Mouse (Mus musculus) CH12F3 (cell line): ENCODE data around the gene Ptprk.

Experiments used
- in situ Hi-C: fragments of 300-500 bp; cut with MboI; formaldehyde crosslinking; loops from 2 replicates; pipeline ENCODE4 v1.14.3; 2020; ENCODE audit warnings: low sequenced_read_pairs

Ptprk gene

GRCm38 (mm10) chr10:28112826-28113589, 38.4 kb downstream of the Ptprk start:
- in situ Hi-C loops, result no loop called here

DNA sequence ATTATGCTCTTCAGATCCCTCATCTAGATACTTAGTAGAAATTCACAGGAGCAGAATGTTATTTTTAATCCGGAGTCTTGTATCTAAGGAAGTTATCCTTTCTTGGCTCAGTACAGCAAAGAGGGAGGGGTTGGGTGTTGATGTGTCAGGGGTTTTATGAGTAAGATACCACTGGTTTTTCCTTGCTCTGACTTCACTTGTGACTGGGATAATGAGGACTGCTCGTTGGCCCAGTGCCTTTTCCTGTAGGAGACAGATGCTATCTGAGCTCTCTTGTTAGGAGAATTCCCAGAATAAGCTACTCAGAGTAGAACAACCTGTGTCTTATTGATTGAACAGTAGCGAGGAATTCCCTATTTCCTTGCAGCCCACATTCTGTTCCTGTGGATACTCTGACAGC, 39.3 kb downstream of the Ptprk start:
- in situ Hi-C loops, result no loop called here

DNA sequence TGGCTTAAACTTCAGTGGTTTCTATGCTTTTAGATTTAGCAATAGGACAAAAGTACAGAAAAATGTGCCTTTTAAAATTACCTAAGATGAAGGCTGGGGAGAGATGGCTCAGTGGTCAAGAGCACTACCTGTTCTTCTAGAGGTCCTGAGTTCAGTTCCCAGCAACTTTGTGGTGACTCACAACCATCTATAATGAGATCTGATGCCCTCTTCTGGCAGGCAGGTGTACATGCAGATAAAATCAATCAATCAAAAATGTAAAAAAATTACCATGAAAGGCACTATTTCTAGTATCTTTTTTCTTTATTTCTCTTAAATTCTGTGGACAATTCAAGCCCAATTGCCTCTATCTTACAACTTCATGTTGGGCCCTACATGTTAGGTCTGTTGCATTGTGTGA, 42.4 kb downstream of the Ptprk start:
- in situ Hi-C loops, result no loop called here

GRCm38 (mm10) chr10:28118783-28119365, 44.3 kb downstream of the Ptprk start:
- in situ Hi-C loops, result no loop called here

DNA sequence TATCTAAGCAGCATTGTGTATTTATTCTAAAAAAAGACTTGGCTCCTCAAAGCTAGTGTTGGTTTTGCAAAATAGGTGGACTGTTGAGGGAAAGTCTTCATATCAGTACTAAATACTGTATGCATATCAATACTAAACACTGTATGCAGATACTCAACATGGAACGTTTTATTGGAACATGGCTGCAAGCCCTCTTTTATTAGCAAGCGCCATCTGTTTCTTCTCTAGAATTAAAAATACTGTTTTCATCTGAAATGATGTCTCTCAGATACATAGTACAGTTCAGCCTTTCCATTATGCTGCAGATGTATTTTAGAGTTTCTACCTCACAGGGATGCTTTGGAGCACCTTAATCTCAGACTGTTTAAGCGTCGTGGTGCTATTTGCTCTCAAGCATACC, 49.3 kb downstream of the Ptprk start:
- in situ Hi-C loops, result no loop called here

- in situ Hi-C loops, result no loop called here
These were observed 53.4 kb downstream of the Ptprk start for GRCm38 (mm10) chr10:28128011-28128410.

DNA sequence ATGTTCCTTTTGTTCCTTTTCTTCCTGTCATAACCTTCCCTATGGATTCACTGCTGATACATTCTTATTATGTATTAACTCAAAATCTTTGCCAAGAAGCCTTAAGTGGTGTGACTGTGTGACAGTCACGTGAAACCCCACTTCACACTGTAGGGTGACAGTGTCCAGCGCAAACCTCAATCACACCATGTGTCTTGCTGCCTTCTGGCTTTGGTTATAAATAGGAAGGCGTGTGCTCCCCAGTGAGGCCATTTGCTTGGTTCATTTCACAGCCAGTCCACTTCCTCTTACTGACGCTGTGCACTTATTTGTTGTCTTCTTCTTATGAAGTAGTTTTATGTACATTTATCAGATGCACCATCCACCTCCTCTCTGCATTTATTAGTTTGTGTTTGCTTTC, 53.8 kb downstream of the Ptprk start:
- in situ Hi-C loops, result no loop called here

- in situ Hi-C loops, result no loop called here
These were observed 55.8 kb downstream of the Ptprk start for GRCm38 (mm10) chr10:28130422-28130821.

GRCm38 (mm10) chr10:28133770-28134169, 59.1 kb downstream of the Ptprk start:
- in situ Hi-C loops, result no loop called here

- in situ Hi-C loops, result no loop called here
These were observed 63.8 kb downstream of the Ptprk start for GRCm38 (mm10) chr10:28138399-28138798.

DNA sequence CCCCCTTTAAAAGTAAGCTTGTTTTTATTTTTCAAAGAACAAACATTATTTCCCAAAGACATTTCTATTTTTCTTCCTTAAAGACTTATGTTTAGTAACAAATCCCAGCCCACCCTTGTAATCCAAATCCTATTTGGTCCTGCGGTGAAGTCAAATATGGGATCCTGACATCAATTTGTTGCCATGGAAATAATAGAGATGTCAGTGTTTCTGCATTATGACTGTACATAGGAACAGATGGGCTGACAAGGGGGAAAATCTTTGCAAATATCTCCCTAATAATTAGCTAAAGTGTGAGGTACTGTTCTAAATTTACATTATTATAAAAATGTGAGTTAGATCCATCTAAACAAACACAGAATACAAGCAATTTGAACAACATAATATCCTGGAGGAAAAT, 69.8 kb downstream of the Ptprk start:
- in situ Hi-C loops, result no loop called here

- in situ Hi-C loops, result no loop called here
These were observed 70.7 kb downstream of the Ptprk start for GRCm38 (mm10) chr10:28145326-28145725.

DNA sequence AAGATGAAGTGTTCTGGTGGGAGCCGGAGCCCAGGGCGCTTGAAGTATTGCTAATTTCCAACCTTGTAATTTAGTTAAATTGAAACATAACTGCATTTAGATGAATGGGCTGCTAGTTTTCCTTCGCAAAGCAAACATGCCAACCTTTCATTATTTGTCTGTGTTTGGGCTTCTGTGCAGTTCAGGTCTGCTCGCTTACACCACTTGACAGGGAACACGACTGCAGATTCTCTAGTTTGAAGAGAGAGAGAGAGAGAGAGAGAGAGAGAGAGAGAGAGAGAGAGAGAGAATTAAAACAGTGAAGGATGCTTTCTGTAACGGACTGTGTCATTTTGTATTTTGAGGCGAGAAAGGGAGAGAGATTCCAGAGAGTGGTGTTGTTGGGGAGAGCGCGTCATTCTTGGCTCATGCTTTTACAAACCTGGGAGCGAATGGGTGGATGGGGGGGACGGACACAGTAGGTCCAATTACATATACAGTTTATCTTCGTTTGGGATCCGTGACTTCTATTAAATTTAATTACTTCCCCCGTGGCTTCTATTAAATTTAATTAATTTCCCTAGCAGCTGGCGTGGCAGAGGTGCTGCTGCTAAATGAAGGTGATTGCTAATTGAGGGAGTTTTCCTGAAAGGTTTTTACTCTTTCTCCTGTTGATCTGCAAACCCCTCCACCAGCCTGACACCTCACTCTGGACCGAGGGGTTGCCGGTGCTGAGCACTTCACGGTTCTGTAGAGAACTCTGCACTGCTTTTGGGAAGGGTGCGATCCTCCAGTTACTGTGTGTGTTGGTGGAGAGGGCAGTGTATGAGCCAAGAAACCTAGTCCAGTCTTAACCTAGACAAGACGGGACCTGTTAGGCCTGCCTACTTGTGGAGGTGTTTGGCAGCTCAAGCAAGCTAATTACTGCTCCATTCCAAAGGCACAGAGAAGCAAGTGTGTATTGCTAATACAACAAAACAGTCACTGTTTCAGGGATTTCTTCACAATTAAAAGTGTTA, 81.4 kb downstream of the Ptprk start:
- in situ Hi-C loops, result no loop called here

- in situ Hi-C loops, result no loop called here
These were observed 85.1 kb downstream of the Ptprk start for GRCm38 (mm10) chr10:28159716-28160115.

GRCm38 (mm10) chr10:28161306-28161705, 86.7 kb downstream of the Ptprk start:
- in situ Hi-C loops, result no loop called here

DNA sequence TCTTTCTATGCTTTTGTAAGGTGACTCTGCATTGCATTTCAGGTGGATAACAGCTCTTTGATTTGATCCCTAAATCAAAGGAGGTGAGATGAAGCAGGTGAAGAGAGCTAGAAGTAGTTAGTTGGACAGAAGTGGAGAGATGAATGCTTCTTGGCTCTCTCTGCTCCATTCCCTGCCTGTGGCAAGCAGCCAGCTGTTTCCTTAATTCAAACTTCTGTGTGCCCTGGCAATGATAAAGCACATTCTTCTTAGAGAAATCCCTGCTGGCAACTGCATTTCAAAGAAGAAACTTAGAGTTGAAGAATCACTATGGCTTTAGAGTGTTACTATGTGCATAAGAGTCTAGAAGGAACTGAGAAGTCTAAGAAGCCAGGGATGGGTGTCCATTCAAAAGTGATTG, 89.6 kb downstream of the Ptprk start:
- in situ Hi-C loops, result no loop called here

- in situ Hi-C loops, result no loop called here
These were observed 90.1 kb downstream of the Ptprk start for GRCm38 (mm10) chr10:28164746-28165145.

GRCm38 (mm10) chr10:28166610-28167009, 92.0 kb downstream of the Ptprk start:
- in situ Hi-C loops, result no loop called here

GRCm38 (mm10) chr10:28167097-28167496, 92.5 kb downstream of the Ptprk start:
- in situ Hi-C loops, result no loop called here

GRCm38 (mm10) chr10:28171196-28171595, 96.6 kb downstream of the Ptprk start:
- in situ Hi-C loops, result no loop called here

DNA sequence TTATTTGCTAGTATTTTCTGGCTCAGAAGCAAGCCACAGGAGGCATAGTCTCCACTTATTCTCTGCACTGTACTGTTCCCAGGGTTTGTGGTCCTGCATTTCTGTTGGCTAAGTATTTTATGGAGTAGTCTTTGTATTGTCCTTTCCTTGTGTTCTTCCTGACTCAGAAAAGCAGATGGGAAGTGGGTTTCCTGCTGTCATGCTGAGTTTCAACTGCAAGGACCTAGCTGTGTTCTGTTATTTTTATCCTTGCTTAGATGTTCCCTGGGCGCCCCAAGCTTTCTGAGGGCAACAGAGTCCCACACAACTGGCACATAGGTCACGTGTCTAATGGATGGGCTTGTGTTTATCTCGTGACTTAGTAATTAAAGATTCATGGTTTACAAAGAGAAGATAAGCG, 104.3 kb downstream of the Ptprk start:
- in situ Hi-C loops, result no loop called here
